Mouse (Mus musculus) brain, embryonic 14.5 days (tissue): ENCODE results near the gene Sh3d19.

Experiments
- CTCF ChIP-seq: fragments of 200-500 bp; IDR thresholded peaks from 2 replicates; pipeline ENCODE4 v1.5.1; 2012; ENCODE audit warnings: inconsistent platforms, mild to moderate bottlenecking, moderate library complexity, borderline replicate concordance; ENCODE audit not compliant: insufficient read depth, insufficient read length; ENCODE audit errors: extremely low read depth
- POLR2A ChIP-seq: fragments of 200-500 bp; IDR thresholded peaks from 2 replicates; pipeline ENCODE4 v1.6.1; 2012; ENCODE audit warnings: mild to moderate bottlenecking, inconsistent platforms, borderline replicate concordance; ENCODE audit not compliant: poor library complexity, insufficient read depth, insufficient read length, severe bottlenecking; ENCODE audit errors: extremely low read depth

- no peak for TF ChIP-seq POLR2A
- no peak for TF ChIP-seq CTCF
Observed at GRCm38 (mm10) chr3:86101956-86102355, 131.0 kb downstream of the Sh3d19 start.
